Mouse (Mus musculus) forebrain, embryonic 10.5 days (tissue): Measurements from ENCODE around the gene Fndc3a. TPM values are rescaled to one million over a fixed set of nuclear protein-coding genes. Genes with fewer than 3 reads are reported as not detected.

Experiments
- DNase-seq: peaks from one replicate; pipeline ENCODE4 v3.0.0-alpha.2; 2017; ENCODE audit warnings: low spot score; ENCODE audit errors: extremely low spot score
- H3K27ac ChIP-seq: fragments of 300-500 bp; sonication (generic); 2 replicates; pipeline ENCODE4 v1.5.1; 2016; ENCODE audit warnings: mild to moderate bottlenecking
- H3K27me3 ChIP-seq: fragments of 300-500 bp; sonication (generic); 2 replicates; pipeline ENCODE4 v1.6.1; 2016; ENCODE audit warnings: mild to moderate bottlenecking; ENCODE audit not compliant: poor library complexity, severe bottlenecking
- H3K36me3 ChIP-seq: fragments of 300-500 bp; sonication (generic); replicated peaks from 2 replicates; pipeline ENCODE4 v1.6.1; 2016; ENCODE audit warnings: mild to moderate bottlenecking, moderate library complexity
- H3K4me1 ChIP-seq: fragments of 300-500 bp; sonication (generic); 2 replicates; pipeline ENCODE4 v1.6.1; 2016
- H3K4me3 ChIP-seq: fragments of 300-500 bp; sonication (generic); 2 replicates; pipeline ENCODE4 v1.5.1; 2016; ENCODE audit warnings: mild to moderate bottlenecking, moderate library complexity
- H3K9me3 ChIP-seq: fragments of 300-500 bp; sonication (generic); 2 replicates; pipeline ENCODE4 v1.6.1; 2016; ENCODE audit warnings: mild to moderate bottlenecking, moderate library complexity
- WGBS: fragments of 180-500 bp; shearing (Covaris S2); methylation state at CpG from one replicate; pipeline ENCODE4 v1.1.7; 2016; 5-methylcytosine and 5-hydroxymethylcytosine counted together
- polyA plus RNA-seq: library from polyadenylated mRNA; unstranded; fragments of >200 nt; fragmentation: Nextera tagmentation; extraction: Ambion mirVana; gene quantifications from 2 replicates; pipeline ENCODE4 v1.2.1, GENCODE M21; 2016

Fndc3a gene
- polyA plus RNA-seq, 1 experiment from 2014 or later, result 37.5 TPM

GRCm38 (mm10) chr14:72711130-72711529 is 1.3 kb upstream of the Fndc3a start:
- H3K4me1 ChIP-seq, result peaks cover 19% of the 10 kb centered on the region
- peaks cover 17% of the 10 kb centered on the region for H3K27me3 ChIP-seq
- WGBS, result 52% methylated on average over 4 of the region's 4 CpGs
- no peaks in the 10 kb centered on the region for H3K36me3 ChIP-seq
- H3K27ac ChIP-seq, result no peak overlapping the region
- peak overlapping the region; percentile 88 for H3K4me3 ChIP-seq
- DNase-seq, result no peak
- no peaks in the 10 kb centered on the region for H3K9me3 ChIP-seq

- H3K4me3 ChIP-seq, result peak overlapping the region; percentile 88
- no peak for DNase-seq
- peaks cover 19% of the 10 kb centered on the region for H3K4me1 ChIP-seq
- no peaks in the 10 kb centered on the region for H3K36me3 ChIP-seq
- H3K9me3 ChIP-seq, result no peaks in the 10 kb centered on the region
- H3K27ac ChIP-seq, result peak overlapping the region; percentile 94
- peaks cover 17% of the 10 kb centered on the region for H3K27me3 ChIP-seq
- WGBS, result 1% methylated on average over 38 of the region's 38 CpGs
These were observed 681 bp upstream of the Fndc3a start for GRCm38 (mm10) chr14:72710341-72711027.

DNA sequence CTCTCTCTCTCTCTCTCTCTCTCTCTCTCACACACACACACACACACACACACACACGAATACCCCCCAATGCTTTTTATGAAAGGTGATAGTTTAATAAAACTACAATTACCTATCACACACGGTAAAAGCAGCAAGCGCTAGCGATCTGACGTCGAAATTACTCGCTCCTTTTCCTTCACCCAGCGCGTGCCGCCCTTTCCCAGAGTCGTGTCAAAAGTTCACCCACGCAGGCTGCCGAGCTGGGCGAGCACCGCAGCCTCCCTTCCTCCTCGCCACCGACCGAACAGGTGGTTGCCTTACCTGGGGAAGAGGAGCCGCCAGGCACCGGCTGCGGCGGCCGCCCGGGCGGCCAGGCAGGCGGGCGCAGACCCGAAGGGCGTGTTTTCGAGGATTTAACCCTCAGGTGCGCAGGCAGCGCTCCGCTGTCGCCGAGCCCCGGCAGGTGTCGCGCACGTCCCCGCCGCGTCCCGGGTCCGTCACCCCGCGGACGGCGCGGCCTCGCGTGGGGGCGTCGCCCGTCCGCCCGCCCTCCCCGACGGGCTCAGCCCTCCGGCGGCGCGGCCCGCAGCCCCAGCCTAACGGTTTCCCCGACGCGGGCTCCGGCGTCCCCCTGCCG is 603 bp downstream of the Fndc3a start:
- Histone ChIP-seq H3K9me3 (no peaks in the 10 kb centered on the region), H3K27me3 (peaks cover 17% of the 10 kb centered on the region), H3K4me1 (peaks cover 19% of the 10 kb centered on the region), H3K36me3 (no peaks in the 10 kb centered on the region), H3K27ac (peak overlapping the region; percentile 94), H3K4me3 (peak overlapping the region; percentile 88)
- DNase-seq, result peak; percentile 29
- under 1% methylated on average over 59 of the region's 70 CpGs for WGBS

GRCm38 (mm10) chr14:72708581-72708991 is 1.2 kb downstream of the Fndc3a start:
- Histone ChIP-seq H3K27me3 (peaks cover 17% of the 10 kb centered on the region), H3K9me3 (no peaks in the 10 kb centered on the region), H3K36me3 (no peaks in the 10 kb centered on the region), H3K27ac (no peak overlapping the region), H3K4me1 (peaks cover 19% of the 10 kb centered on the region), H3K4me3 (peak overlapping the region; percentile 88)
- 49% methylated on average over 11 of the region's 11 CpGs for WGBS
- DNase-seq, result no peak

- no peak overlapping the region for H3K27ac ChIP-seq
- no peaks in the 10 kb centered on the region for H3K27me3 ChIP-seq
- no peaks in the 10 kb centered on the region for H3K4me1 ChIP-seq
- no peaks in the 10 kb centered on the region for H3K36me3 ChIP-seq
- 89% methylated on average over 5 of the region's 5 CpGs for WGBS
- no peaks in the 10 kb centered on the region for H3K9me3 ChIP-seq
- DNase-seq, result no peak
- no peak overlapping the region for H3K4me3 ChIP-seq
These were observed 9.7 kb downstream of the Fndc3a start for GRCm38 (mm10) chr14:72700056-72700455.

- Histone ChIP-seq H3K9me3 (no peaks in the 10 kb centered on the region), H3K27ac (no peak overlapping the region), H3K36me3 (no peaks in the 10 kb centered on the region), H3K4me1 (no peaks in the 10 kb centered on the region), H3K4me3 (no peak overlapping the region), H3K27me3 (no peaks in the 10 kb centered on the region)
- 80% methylated on average over 1 of the region's 1 CpGs for WGBS
- no peak for DNase-seq
These were observed 18.4 kb downstream of the Fndc3a start for GRCm38 (mm10) chr14:72691406-72691805.

GRCm38 (mm10) chr14:72689525-72689924 is 20.3 kb downstream of the Fndc3a start:
- no peaks in the 10 kb centered on the region for H3K27me3 ChIP-seq
- no peak for DNase-seq
- no peaks in the 10 kb centered on the region for H3K9me3 ChIP-seq
- H3K4me1 ChIP-seq, result no peaks in the 10 kb centered on the region
- no peaks in the 10 kb centered on the region for H3K36me3 ChIP-seq
- no peak overlapping the region for H3K4me3 ChIP-seq
- no peak overlapping the region for H3K27ac ChIP-seq

- DNase-seq, result no peak
- Histone ChIP-seq H3K9me3 (no peaks in the 10 kb centered on the region), H3K4me3 (no peak overlapping the region), H3K27me3 (no peaks in the 10 kb centered on the region), H3K27ac (no peak overlapping the region), H3K36me3 (no peaks in the 10 kb centered on the region), H3K4me1 (no peaks in the 10 kb centered on the region)
- 95% methylated on average over 4 of the region's 4 CpGs for WGBS
These were observed 24.9 kb downstream of the Fndc3a start for GRCm38 (mm10) chr14:72684857-72685370.

DNA sequence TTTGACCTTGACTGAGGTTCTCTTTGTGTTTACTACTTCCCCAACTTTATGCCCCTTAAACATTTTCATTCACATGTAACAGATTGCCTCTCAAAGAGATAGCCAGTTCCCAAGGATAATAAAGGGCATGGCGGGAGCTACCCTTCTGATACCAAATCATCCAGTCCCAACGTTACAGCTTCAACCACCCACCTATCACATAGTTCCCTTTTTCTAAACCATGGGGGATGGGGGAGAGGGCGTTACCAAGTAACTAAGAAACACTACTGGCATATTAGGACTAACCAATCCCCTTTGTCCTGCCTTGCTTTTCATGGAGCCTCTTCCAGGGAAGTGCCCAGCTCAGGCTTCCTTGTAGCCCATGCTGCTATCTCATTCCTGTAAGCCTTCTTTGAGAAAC is 32.6 kb downstream of the Fndc3a start:
- no peak overlapping the region for H3K4me3 ChIP-seq
- no peaks in the 10 kb centered on the region for H3K9me3 ChIP-seq
- 73% methylated on average over 3 of the region's 3 CpGs for WGBS
- no peaks in the 10 kb centered on the region for H3K36me3 ChIP-seq
- H3K27me3 ChIP-seq, result no peaks in the 10 kb centered on the region
- no peak for DNase-seq
- no peak overlapping the region for H3K27ac ChIP-seq
- H3K4me1 ChIP-seq, result no peaks in the 10 kb centered on the region

- Histone ChIP-seq H3K27ac (no peak overlapping the region), H3K4me1 (no peaks in the 10 kb centered on the region), H3K36me3 (no peaks in the 10 kb centered on the region), H3K9me3 (no peaks in the 10 kb centered on the region), H3K4me3 (no peak overlapping the region), H3K27me3 (no peaks in the 10 kb centered on the region)
- 91% methylated on average over 3 of the region's 3 CpGs for WGBS
- DNase-seq, result no peak
These were observed 37.9 kb downstream of the Fndc3a start for GRCm38 (mm10) chr14:72671911-72672310.

- WGBS, result 96% methylated on average over 2 of the region's 2 CpGs
- no peak for DNase-seq
These were observed 38.8 kb downstream of the Fndc3a start for GRCm38 (mm10) chr14:72670987-72671386.

DNA sequence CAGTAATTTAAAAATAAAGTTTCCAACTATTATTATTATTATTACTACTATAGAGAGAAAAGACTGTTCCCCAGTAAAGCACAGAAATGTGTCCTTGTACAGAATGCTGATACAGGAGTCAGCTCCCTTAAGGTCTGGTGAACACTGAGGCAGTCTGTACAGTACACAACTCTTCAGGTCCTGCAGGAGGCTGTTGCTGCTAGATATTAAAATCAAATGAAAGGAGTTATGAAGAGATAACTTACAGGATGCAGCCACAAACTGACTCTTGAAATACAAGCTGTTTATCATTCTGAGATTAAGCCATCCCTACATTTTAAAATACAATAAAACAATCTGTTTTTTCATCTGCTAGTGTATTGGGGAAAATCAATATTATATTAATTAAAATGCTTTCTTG is 60.5 kb downstream of the Fndc3a start:
- Histone ChIP-seq H3K27ac (no peak overlapping the region), H3K27me3 (no peaks in the 10 kb centered on the region), H3K36me3 (no peaks in the 10 kb centered on the region), H3K4me3 (no peak overlapping the region), H3K4me1 (no peaks in the 10 kb centered on the region), H3K9me3 (no peaks in the 10 kb centered on the region)
- DNase-seq, result no peak

More at GRCm38 (mm10) chr14:72670987-72671386, 38.8 kb downstream of the Fndc3a start:
- Histone ChIP-seq H3K4me3 (no peak overlapping the region), H3K27me3 (no peaks in the 10 kb centered on the region), H3K36me3 (no peaks in the 10 kb centered on the region), H3K9me3 (no peaks in the 10 kb centered on the region), H3K27ac (no peak overlapping the region), H3K4me1 (no peaks in the 10 kb centered on the region)

DNA sequence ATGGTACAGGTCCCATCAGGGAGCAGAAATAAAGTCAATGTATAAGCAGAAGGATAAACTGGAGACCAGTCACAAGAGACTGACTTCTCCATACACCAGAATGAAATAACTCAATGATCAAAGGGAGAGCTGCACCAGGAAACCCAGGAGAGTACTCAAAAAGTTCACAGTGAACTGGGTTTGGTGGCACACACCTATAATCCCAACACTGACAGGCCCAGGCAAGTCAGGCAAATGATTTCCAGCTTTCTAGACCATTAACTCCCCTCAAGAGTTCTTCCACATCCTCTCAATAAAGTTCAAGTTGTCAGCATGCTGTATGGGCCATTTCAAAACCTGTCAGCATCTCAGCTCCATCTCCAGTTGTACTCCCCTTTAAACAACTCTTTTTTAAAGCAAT is 64.3 kb downstream of the Fndc3a start:
- Histone ChIP-seq H3K4me1 (no peaks in the 10 kb centered on the region), H3K27me3 (no peaks in the 10 kb centered on the region), H3K27ac (no peak overlapping the region), H3K9me3 (no peaks in the 10 kb centered on the region), H3K4me3 (no peak overlapping the region), H3K36me3 (peaks cover 6% of the 10 kb centered on the region)
- DNase-seq, result no peak
